Comparison of ENCODE assay signal across 16 mouse cellular contexts in genomic region chr5:120183321-120183720, GRCm38 (mm10).
DNase-seq lines count a peak whose midpoint lies in the region; ATAC-seq and TF ChIP-seq lines count a peak whose summit lies in the region.
"Had no signal": no experiment of that assay in that cellular context is flagged by ENCODE, and none has a peak within 500 bp of the region (broad histone marks: within the 10 kb centered on the region; RNA-seq: fewer than 3 reads in every experiment).

No protein-coding gene starts in this region.

- ATAC-seq in hindbrain, embryonic 15.5 days (ENCODE audit: low FRiP score, low read depth), result no peak
- ATAC-seq in neural tube, embryonic 14.5 days (ENCODE audit: low read depth), result no peak
- ATAC-seq: forebrain, postnatal 0 days; inflammation-experienced regulatory T-cells, adult 6 months; liver, postnatal 0 days had no signal

- H3K36me3 ChIP-seq in hindbrain, embryonic 15.5 days, result no peaks in the 10 kb centered on the region
- no peaks in the 10 kb centered on the region for H3K36me3 ChIP-seq in neural tube, embryonic 14.5 days (ENCODE audit: control insufficient read depth, insufficient read depth, low read length)
- H3K36me3 ChIP-seq: heart, embryonic 15.5 days had no signal

- H3K9me3 ChIP-seq in hindbrain, embryonic 15.5 days, result no peaks in the 10 kb centered on the region
- no peaks in the 10 kb centered on the region for H3K9me3 ChIP-seq in neural tube, embryonic 14.5 days (ENCODE audit: control insufficient read depth, low read length)
- H3K9me3 ChIP-seq: heart, embryonic 15.5 days had no signal

- peaks cover 33% of the 10 kb centered on the region for H3K4me1 ChIP-seq in hindbrain, embryonic 15.5 days (replicated peaks)
- H3K4me1 ChIP-seq in neural tube, embryonic 14.5 days (ENCODE audit: control insufficient read depth, insufficient read depth, low read length), result peaks cover 24% of the 10 kb centered on the region; the same call in 1 of the 2 replicates
- H3K4me1 ChIP-seq: heart, embryonic 15.5 days had no signal

- no peak for TF ChIP-seq CTCF in gastrocnemius, adult 2 months (IDR thresholded peaks at IDR 0.05)
- no peak for TF ChIP-seq CTCF in left cerebral cortex, adult 2 months (IDR thresholded peaks at IDR 0.05)

- WGBS in hindbrain, embryonic 15.5 days, result 65% methylated on average over 8 of the region's 8 CpGs
- WGBS in neural tube, embryonic 14.5 days, result 72% methylated on average over 8 of the region's 8 CpGs

- intact Hi-C loops in gastrocnemius, adult 2 months (cut with DNase I), result no loop called here
- intact Hi-C loops in left cerebral cortex, adult 2 months (cut with DNase I), result no loop called here

- H3K4me3 ChIP-seq in gastrocnemius, adult 2 months, result no peak overlapping the region
- H3K4me3 ChIP-seq in left cerebral cortex, adult 2 months, result no peak overlapping the region
- H3K4me3 ChIP-seq in hindbrain, embryonic 15.5 days, result no peak overlapping the region
- no peak overlapping the region for H3K4me3 ChIP-seq in neural tube, embryonic 14.5 days (ENCODE audit: low read depth, low read length)
- H3K4me3 ChIP-seq: heart, embryonic 15.5 days had no signal

- no peak for DNase-seq in gastrocnemius, adult 2 months
- no peak for DNase-seq in gastrocnemius, postnatal 4 days (ENCODE audit: low spot score in 2 of 2)
- DNase-seq in left cerebral cortex, adult 2 months (ENCODE audit: extremely low spot score in 1 of 2, low spot score in 2 of 2), result no peak
- DNase-seq in left cerebral cortex, adult 11 months (ENCODE audit: low spot score), result no peak
- DNase-seq in Muller cell, postnatal 12 days (ENCODE audit: inconsistent ontology term), result no peak
- DNase-seq: adrenal gland, postnatal 36 days; B cell, adult 2 months; cerebellum, adult 11 months; forebrain, postnatal 0 days; gastrocnemius, postnatal 36 days; liver, postnatal 0 days; lung, postnatal 36 days had no signal

- no peak overlapping the region for H3K4me2 ChIP-seq in hindbrain, embryonic 15.5 days
- no peak overlapping the region for H3K4me2 ChIP-seq in neural tube, embryonic 14.5 days (ENCODE audit: low read depth, low read length)
- H3K4me2 ChIP-seq: heart, embryonic 15.5 days had no signal

- H3K9ac ChIP-seq in hindbrain, embryonic 15.5 days, result no peak overlapping the region
- no peak overlapping the region for H3K9ac ChIP-seq in neural tube, embryonic 14.5 days (replicated peaks; ENCODE audit: low read depth, low read length)
- H3K9ac ChIP-seq: forebrain, postnatal 0 days; heart, embryonic 15.5 days; liver, postnatal 0 days had no signal

- H3K27me3 ChIP-seq in hindbrain, embryonic 15.5 days, result no peaks in the 10 kb centered on the region
- H3K27me3 ChIP-seq in neural tube, embryonic 14.5 days (ENCODE audit: control insufficient read depth, insufficient read depth, low read length), result no peaks in the 10 kb centered on the region
- H3K27me3 ChIP-seq: heart, embryonic 15.5 days had no signal

- H3K27ac ChIP-seq in gastrocnemius, adult 2 months, result peak overlapping the region; percentile 53
- H3K27ac ChIP-seq in left cerebral cortex, adult 2 months, result peak overlapping the region; percentile 65
- 0 out of 2 replicates have a peak overlapping the region, but pooled peaks have one; percentile 38 for H3K27ac ChIP-seq in hindbrain, embryonic 15.5 days (replicated peaks)
- H3K27ac ChIP-seq in neural tube, embryonic 14.5 days (ENCODE audit: low read depth, low read length), result peak overlapping the region; percentile 64
- H3K27ac ChIP-seq: heart, embryonic 15.5 days had no signal
